Mouse (Mus musculus): ENCODE data around the gene Col25a1. TPM values are rescaled to one million over a fixed set of nuclear protein-coding genes. Genes with fewer than 3 reads are reported as not detected.

Col25a1 gene
- polyA plus RNA-seq, 1 experiment, result 12.2 TPM

GRCm38 (mm10) chr3:130369113-130369512 lies 237.8 kb downstream of the Col25a1 start:
- no peak for DNase-seq (ENCODE audit: extremely low spot score in 1 of 2, low spot score in 1 of 2)

- DNase-seq (ENCODE audit: extremely low spot score in 1 of 2, low spot score in 1 of 2), result no peak
Observed at GRCm38 (mm10) chr3:130370167-130370566, 238.9 kb downstream of the Col25a1 start.

GRCm38 (mm10) chr3:130373145-130373544 lies 241.8 kb downstream of the Col25a1 start:
- no peak for DNase-seq (ENCODE audit: extremely low spot score in 1 of 2, low spot score in 1 of 2)

GRCm38 (mm10) chr3:130374620-130375341 lies 243.5 kb downstream of the Col25a1 start:
- DNase-seq (ENCODE audit: extremely low spot score in 1 of 2, low spot score in 1 of 2), result no peak

GRCm38 (mm10) chr3:130377786-130378185 lies 246.5 kb downstream of the Col25a1 start:
- DNase-seq (ENCODE audit: extremely low spot score in 1 of 2, low spot score in 1 of 2), result no peak

GRCm38 (mm10) chr3:130378626-130379025 lies 247.3 kb downstream of the Col25a1 start:
- DNase-seq (ENCODE audit: extremely low spot score in 1 of 2, low spot score in 1 of 2), result no peak

GRCm38 (mm10) chr3:130380299-130380845 lies 249.1 kb downstream of the Col25a1 start:
- no peak for DNase-seq (ENCODE audit: extremely low spot score in 1 of 2, low spot score in 1 of 2)

- DNase-seq (ENCODE audit: extremely low spot score in 1 of 2, low spot score in 1 of 2), result no peak
Observed at GRCm38 (mm10) chr3:130381691-130382090, 250.4 kb downstream of the Col25a1 start.

GRCm38 (mm10) chr3:130385856-130386255 lies 254.6 kb downstream of the Col25a1 start:
- no peak for DNase-seq (ENCODE audit: extremely low spot score in 1 of 2, low spot score in 1 of 2)

GRCm38 (mm10) chr3:130387156-130387555 lies 255.9 kb downstream of the Col25a1 start:
- no peak for DNase-seq (ENCODE audit: extremely low spot score in 1 of 2, low spot score in 1 of 2)

GRCm38 (mm10) chr3:130389261-130389975 lies 258.1 kb downstream of the Col25a1 start:
- DNase-seq (ENCODE audit: extremely low spot score in 1 of 2, low spot score in 1 of 2), result no peak

GRCm38 (mm10) chr3:130396636-130397035 lies 265.3 kb downstream of the Col25a1 start:
- DNase-seq (ENCODE audit: extremely low spot score in 1 of 2, low spot score in 1 of 2), result peak in 1 of 2 experiments; percentile 59

GRCm38 (mm10) chr3:130400716-130401559 lies 269.6 kb downstream of the Col25a1 start:
- peak; percentile 40 to 82 for DNase-seq (ENCODE audit: extremely low spot score in 1 of 2, low spot score in 1 of 2)

GRCm38 (mm10) chr3:130401560-130401852 lies 270.2 kb downstream of the Col25a1 start:
- DNase-seq (ENCODE audit: extremely low spot score in 1 of 2, low spot score in 1 of 2), result no peak

GRCm38 (mm10) chr3:130404525-130405409 lies 273.5 kb downstream of the Col25a1 start:
- DNase-seq (ENCODE audit: extremely low spot score in 1 of 2, low spot score in 1 of 2), result no peak

- DNase-seq (ENCODE audit: extremely low spot score in 1 of 2, low spot score in 1 of 2), result no peak
Observed at GRCm38 (mm10) chr3:130407201-130407600, 275.9 kb downstream of the Col25a1 start.

- DNase-seq (ENCODE audit: extremely low spot score in 1 of 2, low spot score in 1 of 2), result no peak
Observed at GRCm38 (mm10) chr3:130413239-130413638, 281.9 kb downstream of the Col25a1 start.

GRCm38 (mm10) chr3:130418951-130419350 lies 287.6 kb downstream of the Col25a1 start:
- DNase-seq (ENCODE audit: extremely low spot score in 1 of 2, low spot score in 1 of 2), result no peak

GRCm38 (mm10) chr3:130428796-130429195 lies 297.5 kb downstream of the Col25a1 start:
- DNase-seq (ENCODE audit: extremely low spot score in 1 of 2, low spot score in 1 of 2), result no peak

- no peak for DNase-seq (ENCODE audit: extremely low spot score in 1 of 2, low spot score in 1 of 2)
Observed at GRCm38 (mm10) chr3:130430052-130430451, 298.8 kb downstream of the Col25a1 start.
